Mouse (Mus musculus) embryo, embryonic 9.5 days (tissue): ENCODE results near the gene Arl3.

Source experiments
- DNase-seq: peaks from one replicate; pipeline ENCODE4 v3.0.0-alpha.2; 2017; ENCODE audit errors: extremely low spot score

Arl3 gene

DNA sequence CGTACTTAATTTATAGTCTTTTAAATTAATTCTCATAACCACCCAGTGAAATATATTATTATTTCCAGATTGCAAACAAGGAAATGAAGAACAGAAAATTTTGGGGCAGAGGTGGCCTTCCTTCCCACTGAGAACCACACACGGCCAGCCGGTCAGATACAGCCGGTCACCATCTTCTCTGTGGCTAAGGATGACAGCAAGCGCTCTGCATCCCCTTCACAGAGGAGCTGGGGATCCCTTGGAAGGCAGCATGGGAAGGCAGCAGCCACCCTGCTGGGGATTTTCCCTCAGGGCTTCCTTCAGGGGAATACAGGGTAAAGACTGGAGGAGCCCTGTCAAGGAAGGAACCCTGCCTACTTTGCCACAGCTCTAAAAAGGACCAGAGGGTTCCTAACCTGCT, 39.5 kb downstream of the Arl3 start:
- DNase-seq, result no peak

DNA sequence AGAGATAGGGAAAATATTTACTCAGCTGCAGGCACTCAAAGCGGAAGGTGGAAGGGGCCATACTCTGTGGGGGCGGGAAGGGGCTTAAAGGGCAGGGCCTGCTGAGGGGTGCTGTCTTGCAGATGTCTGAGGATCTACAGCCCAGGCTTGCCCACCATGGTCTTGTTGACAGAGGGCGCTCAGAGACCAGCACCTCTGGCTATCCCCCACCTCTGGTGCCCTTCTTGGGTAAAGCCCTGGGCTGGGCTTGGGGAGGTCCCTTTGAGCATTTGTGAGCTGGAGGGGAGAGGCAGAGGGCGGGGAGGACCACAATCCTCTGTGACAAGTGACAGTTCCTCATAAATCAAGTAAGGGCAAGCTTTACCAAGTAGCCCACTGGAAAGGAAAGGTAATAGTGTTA, 39.9 kb downstream of the Arl3 start:
- peak; percentile 52 for DNase-seq

DNA sequence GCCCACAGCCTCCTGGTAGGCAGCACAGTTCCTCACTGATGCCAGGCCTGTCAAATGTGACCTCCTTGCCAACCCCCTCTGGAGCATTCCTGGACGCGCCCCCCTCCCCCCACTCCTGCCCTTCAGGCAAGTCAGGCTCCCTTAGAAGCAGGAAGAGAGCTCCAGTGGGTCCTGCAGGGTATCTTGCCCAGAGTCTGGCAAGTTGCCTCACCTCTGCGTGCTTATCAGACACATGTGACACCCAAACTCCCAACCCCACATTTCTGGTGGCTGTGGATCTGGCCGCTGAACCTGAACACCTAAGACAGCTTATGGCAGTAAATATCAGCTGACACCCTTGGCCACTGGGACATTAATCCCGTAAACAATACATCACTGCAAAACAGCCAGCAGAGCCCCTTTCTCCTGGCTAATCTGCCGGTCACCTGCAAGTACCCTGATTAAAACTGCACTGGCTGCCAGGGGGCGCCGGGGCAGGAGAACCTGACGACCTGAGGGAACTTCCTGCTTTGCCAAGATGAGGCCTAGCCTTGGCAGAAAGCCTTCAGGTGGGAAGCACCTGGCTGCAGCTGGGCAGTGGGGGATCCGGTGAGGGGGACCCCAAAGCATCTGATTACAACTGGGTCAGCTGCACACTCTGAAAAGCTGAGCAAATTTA, 40.8 kb downstream of the Arl3 start:
- peak; percentile 38 for DNase-seq

DNA sequence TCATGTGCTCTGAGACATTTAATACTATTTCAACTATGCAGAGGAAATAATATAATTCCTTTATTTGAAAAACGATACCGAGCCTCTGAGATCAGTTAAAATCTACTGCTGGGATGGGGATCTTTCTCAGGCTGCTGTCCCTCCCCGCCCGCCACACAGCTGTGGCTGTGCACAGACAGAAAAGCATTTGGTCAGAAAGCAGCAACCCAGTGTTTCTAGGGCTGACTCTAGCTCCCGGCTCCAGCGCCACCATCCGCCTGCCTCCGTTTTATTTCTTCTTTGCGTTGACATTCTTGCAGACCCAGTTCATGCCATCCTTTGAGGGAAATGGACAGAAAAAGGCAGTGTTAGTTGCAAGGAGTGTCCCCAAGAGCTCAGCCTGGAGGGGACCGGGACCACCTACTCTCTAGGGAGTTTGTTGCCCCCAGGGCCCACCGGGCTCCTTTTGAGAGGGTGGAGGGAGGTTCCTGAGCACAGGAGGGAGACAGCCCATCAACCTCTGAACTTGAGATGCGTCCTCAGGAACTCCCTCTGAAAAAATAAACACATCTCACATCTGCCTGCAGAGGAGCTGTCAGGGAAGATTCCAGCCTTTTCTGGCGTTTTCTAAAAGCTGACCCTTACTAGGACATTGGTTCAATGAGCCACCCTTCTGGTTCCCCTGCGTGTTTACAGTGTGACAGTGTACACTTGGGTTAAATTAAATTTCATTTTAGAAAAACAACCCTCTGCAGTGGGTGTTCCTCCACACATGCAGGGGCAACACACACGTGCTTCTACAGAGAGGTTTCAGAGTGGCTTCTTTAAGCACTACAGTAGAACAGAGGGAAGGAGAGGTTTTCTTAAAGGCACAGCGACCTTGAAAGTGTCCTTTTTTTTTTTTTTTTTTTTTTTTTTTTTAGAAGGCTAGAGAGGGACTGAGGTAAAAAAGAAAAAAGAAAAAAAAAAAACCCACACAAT, 41.6 kb downstream of the Arl3 start:
- peak; percentile 55 for DNase-seq

DNA sequence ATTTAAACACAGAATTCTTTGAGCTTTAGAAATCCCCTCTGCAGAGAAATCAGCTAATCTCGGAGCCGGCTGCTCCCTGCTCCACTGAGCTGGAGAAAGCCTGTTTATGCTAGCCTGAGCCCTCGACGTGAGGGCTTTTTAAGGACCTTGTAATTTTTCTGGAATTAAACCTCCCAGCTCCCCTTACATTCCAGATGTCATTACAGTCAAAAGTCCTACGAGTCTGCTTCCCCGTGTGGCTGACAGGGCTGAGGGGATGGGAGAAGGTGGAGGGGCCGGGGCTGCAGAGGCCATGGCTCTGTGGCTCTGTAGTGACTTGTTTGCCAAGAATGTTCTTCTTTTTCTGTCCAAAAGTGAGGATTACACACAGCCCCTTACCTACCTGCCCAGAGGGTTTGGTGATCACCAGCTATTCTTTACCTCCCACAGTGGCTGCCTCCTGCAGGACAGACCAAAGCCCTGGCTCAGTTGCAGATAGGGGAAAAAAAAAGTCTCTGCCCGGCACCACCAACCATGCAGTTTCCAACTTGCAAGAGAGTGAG, 42.5 kb downstream of the Arl3 start:
- DNase-seq, result no peak

DNA sequence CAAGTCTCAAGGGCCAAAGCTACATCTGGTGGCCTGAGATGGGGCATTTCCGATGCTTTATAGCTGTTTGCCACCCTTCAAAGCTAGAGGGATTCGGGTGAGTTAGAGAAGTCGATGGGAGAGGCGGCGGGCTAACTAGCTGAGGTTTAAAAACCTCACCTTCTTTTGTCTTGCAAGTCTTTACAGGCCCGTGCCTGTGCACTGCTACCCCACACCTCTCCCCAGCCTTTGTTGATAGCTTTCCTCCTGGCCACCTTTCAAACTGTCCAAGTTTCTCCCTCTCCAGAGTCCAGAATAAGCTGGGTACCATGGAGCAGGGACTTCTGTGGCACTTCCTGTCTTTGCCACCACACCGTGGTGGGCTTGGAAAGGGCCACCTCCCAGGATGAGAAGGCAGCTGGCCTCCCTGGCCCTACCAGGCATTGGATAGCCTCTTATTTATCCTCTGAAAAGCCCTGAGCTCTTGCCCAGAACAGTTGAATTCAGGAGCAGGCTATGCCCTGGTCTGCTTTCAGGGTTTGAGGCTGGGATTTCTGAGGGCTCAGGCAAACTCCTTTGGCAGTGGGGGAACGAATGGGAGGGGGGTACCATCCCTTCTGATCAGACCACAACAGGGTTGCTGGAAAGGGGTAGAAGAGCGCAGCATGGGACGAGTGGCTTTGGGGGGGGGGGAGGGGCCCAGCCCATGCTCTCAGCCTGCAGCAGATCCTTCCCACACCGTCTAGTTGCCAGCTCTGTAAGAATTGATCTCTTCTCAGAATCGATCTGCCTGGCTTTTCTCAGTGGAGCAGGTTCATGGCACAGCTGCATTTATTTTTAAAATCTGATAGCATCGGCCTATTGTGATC, 43.2 kb downstream of the Arl3 start:
- DNase-seq, result peak; percentile 59

DNA sequence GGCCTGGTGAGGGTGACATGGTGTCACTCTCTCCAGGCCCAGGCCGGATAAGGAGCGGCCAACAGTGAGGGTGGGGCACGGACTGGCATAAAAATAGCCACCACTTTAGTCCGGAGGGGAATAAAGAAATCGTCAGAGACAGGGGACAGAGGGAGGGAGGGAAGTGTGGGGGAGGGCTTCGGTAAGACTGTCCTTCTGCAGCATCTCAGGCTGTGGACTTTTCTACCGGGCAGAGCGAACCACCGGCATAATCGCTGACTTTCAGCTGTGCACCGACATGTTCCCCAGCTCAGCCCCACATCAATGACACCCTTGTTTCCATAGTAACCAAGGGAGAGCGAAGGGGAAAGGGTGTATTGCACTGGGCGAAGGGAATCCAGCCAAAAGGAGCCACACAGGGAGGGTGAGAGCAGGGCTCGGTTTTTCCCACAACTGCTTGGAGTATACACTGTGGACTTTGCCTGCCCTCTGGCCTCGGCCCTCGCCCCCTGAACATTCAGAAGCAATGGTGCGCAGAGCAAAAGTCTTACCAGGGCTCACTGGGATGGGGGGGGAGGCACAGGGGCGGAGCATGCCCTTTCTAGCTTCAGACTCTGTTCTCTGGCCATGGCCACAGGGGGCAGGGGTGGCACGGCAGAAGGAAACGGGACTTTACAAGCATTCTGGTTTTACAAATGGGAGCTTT, 44.3 kb downstream of the Arl3 start:
- DNase-seq, result peak; percentile 85

DNA sequence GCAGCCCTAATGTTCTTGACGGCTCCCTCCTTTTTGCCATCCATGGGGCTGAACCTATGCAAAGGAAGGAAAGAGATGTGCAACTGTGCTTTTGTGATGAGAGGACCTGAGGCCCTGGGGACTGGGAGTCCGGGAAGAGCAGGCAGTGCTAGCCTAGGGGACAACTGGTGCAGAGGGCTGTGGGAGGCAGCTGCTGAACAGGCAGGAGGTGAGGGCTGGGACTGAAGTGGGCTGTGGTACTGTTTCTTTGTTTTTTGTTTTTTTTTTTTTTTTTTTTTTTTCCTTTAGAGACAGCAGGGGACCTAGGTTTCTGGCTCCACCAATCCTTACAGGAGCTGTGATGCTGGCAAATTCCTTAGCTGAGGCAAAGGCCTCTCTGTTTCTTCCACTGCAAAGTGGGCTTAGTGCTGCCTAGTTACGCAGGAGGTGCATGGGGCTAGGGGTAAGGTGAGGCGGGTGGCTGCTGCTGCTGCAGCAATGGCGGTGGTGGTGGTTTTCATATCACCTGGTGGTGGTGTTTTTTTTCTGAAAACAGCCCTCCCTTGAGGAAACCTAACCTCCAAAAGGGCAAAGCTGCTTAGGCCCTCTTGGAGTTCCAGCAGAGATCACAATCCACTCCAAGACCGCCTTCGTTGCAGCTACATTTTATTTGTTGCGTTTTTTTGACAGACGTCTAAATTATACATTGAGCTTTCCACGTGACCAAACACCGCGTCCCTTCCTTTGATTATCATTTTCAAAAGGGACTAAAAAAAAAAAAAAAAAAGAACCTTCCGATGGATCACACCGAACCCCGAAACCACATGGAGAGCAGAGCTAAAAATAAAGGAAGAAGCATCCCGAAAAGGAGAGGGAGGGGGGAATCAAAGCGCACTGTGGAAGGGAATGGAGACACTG, 45.1 kb downstream of the Arl3 start:
- no peak for DNase-seq

DNA sequence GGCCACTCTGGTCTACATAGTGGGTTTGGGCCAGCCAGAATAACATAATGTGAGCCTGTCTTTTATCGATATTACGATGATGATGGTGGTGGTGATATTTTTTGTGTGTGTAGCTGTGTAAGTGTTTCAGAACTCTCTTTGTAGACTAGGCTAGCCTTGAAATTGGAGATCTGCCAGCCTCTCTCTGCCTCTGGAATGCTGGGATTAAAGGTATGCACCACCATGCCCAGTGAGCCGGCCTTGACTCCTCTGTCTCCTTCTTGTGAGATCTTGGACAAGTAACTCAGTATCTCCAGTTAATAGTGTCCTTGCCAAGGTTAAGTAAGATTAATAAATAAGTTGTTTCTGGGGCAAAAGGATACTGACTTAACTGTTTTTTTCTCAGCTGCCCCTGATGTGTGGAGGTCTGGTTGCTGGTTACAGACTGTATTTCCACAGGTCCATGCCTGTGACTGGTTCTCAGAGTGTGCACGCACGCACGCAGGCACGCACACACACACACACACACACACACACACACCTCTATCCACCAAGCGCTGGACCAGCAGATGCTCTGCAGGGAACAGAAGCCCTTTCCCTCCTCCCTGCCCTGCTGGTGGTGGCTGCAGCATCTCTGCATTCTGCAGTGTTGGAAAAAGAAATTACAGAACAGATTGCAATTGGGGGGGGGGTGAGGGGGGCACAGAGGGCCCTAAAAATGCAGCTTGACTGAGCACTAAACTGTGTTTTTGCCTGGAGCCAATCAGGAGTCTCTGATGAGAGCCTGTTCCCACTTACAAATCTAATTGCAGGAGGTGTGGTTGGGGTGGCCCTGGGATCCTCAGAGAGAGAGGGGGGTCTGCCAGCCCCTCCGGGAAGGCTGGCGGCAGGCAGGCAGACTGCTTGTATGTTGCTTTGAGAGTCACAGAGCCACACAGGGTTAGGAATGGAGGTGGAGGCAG, 47.0 kb downstream of the Arl3 start:
- no peak for DNase-seq

DNA sequence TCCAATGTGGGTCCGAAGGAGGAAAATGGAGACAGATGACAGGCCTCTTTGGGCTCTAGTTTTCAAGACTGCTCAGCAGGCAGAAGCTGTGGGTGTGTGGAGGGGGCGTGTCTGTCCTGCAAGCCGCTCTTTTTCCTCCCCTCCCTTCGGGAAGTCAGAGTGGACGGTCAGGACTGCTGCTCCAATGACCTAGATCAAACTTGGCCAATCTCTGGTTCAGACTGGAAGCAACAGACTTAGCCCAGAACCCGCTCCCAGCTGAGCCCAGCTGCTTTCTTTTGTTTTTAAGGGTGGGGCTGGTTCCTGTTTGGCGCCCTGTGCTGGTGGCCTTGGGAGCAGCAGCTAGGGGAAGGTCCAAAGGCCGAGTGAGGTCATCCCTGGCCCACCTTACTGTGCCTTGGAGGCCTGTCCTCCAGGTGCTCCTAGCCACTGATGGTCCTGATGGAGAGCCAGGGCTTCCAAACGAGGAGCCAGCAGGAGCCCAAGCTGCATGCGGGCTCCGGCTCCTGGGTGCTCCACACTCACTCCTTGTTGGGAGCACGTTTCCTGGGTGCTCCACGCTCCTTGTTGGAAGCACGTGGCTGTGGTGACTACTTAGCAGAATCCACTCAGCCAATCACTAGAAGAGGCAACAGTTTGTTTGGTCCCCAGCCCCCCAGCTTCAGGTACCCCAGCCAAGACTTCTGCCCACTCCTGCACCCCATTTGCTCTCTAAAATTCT, 48.2 kb downstream of the Arl3 start:
- DNase-seq, result peak; percentile 59

DNA sequence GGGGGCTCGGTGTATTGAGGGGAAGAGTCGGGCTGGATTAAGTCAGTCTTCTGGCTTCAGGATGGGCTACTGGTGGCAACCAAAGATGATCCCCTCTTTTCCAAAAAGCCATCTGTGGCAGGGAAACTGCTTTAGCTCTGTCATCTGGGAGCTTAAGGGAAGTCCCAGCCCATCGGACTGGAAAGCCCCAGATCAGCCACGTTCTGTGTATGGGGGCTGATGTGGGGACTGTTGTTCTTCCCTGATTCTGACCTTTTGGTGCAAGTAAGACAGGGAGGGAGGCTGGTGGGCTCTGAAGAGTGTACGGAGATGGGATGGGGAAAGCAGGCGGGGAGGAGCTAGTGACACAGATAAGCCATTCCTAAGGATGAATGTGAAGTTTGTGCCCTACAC, 48.9 kb downstream of the Arl3 start:
- DNase-seq, result no peak

DNA sequence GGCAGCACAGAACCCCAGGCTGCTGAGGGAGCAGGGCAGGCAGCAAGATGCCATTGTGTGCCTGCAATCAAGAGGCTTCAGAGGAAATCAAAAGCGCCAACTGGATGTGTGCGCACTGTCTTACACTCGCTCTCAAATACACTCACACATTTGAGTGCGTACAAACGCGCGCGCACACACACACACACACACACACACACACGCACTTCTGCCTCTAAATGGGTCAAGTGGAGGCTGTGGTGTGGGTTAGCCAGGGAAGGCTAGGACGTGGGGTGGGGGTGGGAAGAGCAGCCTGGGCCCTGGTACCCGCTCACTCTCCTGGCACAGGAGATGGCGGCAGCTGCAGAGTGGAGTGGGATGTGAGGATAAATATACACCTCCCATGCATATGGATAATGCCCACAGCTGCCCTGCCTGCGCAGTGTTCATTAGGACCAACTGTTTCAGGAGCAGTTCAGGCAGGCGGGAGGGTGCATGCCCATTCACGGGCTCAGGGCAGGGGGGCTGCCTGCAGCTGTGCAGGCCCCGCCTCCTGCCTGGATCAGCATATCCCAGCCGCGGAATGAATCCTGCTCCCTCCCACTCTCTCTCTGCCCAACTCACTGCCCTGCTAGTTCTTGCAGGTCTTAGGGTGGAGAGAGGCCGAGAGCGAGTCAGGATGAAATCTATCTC, 49.4 kb downstream of the Arl3 start:
- peak; percentile 81 for DNase-seq

DNA sequence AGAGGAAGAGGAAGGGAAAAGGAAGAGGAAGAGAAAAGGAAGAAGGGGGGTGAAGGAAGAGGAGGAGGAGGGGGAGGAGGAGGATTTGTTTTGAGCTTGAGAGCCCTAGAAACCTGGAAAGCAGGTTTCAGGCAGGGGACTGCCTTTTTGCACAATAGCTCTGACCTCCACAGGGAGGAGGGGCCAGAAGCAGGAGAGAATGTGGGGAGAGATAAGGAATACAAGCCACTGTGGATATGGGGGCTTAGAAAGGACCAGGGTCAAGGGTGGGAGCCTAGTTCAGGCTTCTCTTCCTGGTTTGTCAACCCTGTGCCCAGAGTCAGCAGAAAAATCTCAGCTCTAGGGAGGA, 49.9 kb downstream of the Arl3 start:
- peak; percentile 31 for DNase-seq

DNA sequence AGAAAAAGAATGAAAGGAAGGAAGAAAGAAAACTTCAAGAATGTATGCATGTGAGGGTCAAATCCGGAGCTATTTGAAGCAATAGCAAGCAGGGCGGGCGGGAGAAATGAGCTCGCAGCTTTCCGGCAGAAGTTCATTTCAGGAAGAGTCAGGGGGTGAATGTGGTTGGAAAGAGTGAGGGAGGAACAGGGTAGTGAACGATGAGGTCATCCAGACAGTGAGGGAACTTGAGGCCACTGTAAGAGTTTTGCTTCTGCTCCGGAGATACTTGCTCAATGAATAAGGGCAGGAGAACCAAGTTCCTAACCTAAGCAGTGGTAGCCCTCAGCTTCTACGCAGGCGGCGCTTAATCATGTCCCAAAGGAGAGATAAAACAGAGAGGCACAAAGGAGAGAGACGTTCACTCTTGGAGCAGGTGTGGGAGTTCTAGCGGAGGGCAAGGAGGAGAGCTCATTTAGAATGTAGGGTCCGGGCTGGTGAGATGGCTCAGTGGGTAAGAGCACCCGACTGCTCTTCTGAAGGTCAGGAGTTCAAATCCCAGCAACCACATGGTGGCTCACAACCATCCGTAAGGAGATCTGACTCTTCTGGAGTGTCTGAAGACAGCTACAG, 50.5 kb downstream of the Arl3 start:
- no peak for DNase-seq

DNA sequence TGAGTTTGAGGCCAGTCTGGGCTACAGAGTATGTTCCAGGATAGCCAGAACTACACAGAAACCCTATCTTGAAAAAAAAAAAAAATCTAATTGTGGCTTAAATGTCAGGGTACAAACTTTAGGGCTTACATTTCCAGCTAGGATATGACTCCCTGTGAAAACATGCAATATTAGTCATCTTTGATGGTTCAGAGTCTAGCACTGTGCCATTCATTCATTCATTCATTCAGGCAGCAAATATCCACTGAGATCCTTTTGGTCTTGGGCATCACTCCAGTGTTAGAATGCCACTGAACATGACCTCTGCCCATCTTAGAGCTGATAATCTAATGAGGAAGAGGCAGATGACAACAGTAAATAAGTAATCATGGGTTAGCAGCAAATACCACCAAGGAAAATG, 51.3 kb downstream of the Arl3 start:
- no peak for DNase-seq

DNA sequence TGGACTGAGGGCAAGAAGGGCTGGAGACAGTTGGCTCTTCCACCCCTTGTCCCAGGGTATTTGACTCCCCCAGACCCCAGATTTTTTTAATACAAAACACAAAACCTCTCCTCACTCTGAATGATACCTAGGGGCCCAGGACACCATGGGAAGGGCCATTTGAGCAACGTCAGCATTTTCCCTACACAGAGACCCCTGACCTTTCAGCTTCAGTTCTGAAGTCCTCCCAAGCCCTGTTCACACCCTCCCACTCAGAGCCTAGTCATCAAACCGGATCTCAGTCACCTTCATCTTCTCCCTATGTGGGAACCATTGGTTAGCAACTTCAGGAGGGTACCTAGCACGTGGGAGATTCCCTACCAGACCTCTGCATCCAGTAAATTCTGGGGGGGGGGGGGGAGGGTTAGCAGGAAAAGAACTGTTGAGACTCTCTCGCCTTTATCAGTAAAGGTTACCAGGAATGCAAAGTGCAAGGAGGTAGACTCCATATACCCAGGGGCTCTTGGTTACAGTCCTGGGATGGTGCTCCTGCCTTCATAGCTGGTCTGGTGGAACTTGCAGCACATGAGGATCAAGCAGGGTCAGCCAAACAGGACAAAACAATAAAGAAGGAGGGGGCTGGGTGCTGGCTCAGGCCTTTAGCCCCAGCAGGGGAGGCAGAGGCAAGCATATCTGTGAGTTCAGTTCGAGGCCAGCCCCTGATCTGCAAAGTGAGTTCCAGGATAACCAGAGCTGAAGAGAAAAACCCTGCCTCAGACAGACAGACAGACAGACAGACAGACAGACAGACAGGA, 54.0 kb downstream of the Arl3 start:
- DNase-seq, result peak; percentile 51

DNA sequence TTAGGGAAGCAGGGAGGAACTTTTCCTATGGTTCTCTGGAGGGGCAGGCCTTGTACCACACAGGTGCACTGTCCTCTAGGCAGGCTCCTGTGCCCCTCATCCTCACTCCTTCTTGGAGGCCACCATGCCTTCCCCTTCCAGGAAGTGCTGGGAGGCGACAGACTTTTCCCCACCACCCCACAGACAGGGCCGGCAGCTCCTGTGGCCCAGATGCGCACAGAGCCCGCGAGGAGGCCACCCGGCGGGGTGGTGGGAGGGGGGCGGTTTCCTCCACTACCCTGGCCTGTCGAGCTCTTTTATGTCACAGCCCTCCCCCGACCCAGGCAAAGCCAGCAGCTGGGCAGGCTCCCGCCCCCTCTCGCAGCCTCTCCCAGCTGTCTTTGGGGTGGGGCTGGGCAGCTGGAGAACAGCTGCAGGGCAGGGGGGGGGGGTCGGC, 54.6 kb downstream of the Arl3 start:
- DNase-seq, result peak; percentile 73
